Mouse (Mus musculus) granulocyte monocyte progenitor cell, adult 5-6 weeks (primary cell): Measurements from ENCODE around the gene Dapl1. TPM values are rescaled to one million over a fixed set of nuclear protein-coding genes. Genes with fewer than 3 reads are reported as not detected.

Experiments
- ATAC-seq: replicated peaks from 2 replicates; pipeline ENCODE4 v1.8.0; 2016; ENCODE audit warnings: mild to moderate bottlenecking, moderate TSS enrichment, inconsistent platforms; ENCODE audit not compliant: poor library complexity, severe bottlenecking
- total RNA-seq, 2 experiments: library from RNA; stranded (forward) in 1 of 2; stranded (reverse) in 1 of 2; fragments of 200-712, 200-1000 nt in 1 of 2; fragments of >200 nt in 1 of 2; fragmentation: Nextera tagmentation in 1 of 2; gene quantifications; 2 replicates each; pipeline ENCODE4 v1.2.3; 2014 to 2017

Dapl1 gene
- total RNA-seq, 2 experiments from 2014 or later: not detected

DNA sequence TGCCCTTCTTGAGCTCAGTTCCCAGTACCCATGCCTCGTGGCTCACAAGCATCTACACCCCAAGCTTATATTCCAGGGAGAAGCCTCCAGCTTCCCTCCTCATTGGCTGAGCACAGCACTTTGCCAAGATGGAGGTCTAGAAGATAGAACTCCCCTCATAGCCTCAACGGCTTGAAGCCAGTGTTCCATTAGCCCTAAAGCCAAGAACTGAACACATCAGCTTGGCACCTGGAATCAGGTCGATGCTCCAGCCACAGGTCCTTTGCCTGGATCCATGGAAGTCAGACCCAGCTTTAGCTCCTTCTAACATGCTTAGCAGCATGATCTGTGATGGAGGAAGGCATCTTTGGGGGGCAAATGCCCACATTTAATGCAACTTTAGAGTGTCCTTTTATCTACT is 48.5 kb downstream of the Dapl1 start:
- no peak for ATAC-seq

DNA sequence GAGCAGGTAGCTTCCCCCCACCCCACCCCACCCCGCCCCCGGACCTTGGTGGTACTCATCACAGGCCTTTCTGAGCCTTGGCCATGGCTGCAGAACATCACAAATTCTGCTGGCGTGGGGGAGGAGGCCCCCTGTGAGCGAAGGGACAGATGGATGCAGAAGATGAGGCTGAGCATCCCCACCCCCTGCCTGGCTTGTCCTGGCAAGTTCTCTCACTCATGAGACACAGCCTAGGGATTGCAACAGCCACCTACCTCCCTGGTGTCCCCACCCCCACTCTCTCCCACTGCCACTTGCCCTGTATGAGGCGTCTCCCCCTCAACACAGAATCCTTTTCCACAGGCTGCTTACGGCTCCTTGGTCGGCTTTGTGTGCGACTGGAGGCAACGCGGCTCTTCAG is 49.1 kb downstream of the Dapl1 start:
- no peak for ATAC-seq

DNA sequence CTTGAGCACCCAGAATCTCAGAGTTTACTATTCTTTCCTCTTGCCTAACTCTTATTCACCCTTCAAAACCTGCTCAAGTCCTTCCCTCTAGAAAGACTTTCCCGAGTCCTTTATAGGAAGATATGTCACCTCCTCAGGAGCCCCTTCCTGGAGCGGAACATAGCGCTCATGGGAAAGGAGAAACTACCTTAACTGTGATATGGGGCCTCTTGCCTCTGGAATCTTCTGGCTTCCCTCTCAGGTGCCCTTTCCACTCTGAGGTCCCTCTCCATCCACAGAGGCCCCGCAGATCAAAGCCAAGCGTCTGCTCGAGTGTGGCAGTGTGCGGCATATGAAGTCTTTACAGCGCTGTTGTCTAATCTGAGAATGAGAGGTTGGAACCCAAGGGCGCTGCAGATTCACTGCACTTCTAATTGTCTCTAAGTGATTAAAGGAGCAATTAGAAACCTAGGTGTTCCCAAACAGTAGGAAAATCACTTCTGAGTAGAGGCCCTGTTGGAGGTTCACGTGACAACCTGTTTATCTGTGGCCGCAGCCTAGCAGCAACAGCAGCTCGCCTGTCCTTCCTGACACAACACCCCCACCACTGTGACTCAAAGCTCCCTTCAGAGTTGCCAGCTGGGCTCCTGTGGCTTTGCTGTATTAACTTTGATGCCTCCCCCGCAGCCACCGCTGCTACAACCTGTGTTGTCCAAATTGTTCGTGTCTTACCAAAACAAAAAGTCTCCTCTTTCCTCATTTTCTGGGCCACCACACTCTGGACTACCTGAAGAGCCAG is 49.7 kb downstream of the Dapl1 start:
- no peak for ATAC-seq

DNA sequence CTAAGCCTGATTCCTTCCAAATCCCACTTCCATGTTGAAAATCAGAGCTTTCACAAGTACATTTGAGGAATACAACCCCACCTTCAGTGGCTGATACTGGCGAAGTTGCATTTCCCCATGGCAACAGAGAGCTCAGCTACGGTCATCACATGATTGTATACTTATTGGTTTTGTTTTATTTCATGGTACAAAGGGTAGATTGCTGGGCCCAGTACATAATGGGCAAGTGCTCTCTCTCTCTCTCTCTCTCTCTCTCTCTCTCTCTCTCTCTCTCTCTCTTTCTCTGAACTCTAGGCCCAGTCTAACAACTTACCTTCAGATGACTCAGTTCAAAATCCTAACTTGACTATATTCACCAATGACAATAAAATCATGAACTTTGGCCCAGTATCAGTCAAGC is 52.5 kb downstream of the Dapl1 start:
- ATAC-seq: no peak

DNA sequence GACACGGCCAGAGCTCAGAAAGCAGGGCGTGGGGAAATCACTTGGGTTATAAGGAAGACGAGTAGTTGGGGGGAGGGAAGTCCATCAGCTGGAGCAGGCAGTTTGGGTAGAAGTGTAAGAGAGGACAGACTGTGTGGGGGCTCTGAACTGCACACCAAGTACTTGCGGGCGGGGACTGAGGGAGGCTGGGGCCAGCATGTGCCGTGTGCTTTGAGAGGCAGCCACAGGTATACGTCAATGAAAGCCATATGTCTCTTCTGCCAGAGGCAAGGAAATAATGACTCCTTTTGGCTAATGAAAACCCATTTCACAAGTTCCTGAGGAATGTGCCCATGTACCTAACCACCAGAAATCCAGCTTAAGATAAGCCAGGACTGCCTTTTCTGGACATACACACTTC is 53.6 kb downstream of the Dapl1 start:
- no peak for ATAC-seq

DNA sequence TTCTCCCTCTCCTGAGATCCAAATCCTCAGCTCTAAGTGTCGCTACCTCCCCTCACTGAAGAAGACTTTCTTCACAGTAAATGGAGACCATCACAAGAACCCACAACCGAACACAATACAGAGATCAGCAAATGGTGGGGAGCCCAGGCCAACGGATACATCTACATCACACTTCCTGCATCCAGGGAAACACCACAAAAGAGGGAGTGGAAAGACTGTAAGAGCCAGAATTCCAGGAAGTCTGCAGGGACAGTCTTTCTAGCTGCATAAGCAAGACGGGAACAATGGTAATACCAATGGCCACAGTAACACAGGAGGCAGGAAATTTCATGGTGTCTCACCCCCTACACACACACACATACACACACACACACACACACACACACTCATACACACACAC is 55.3 kb downstream of the Dapl1 start:
- no peak for ATAC-seq

DNA sequence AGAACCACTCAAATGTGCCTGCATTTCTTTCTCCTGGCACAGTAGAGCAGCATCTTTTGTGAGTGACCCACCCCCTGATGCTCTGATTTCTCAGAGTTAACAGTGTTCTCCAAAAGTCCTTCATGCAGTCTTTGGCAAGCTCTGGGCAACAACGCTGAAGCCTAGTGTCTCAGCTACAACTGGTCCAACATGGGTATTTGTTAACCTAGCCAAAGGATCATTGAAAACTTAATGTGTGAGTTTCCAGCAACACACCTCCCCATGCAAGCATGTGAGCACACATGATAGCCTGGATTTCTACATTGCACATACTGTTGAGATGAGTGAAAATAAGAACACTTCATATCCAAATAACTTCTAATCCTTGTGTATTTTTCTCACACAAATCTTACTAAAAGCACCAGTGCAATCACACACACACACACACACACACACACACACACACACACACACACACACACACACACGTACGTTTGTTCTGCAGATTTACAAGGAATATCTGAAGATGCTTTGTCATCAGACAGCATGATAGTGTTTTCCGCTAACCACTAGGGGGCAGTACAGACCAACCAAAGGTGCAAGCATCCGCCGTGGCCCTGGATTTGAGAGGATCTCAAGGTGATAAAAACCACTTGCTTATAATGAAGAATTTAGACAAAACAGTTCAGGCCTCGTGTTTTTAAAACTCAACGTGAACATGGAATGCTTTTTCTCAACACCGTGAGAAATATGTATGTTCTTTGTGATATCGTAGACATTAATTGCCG is 56.9 kb downstream of the Dapl1 start:
- peak; percentile 91 for ATAC-seq

DNA sequence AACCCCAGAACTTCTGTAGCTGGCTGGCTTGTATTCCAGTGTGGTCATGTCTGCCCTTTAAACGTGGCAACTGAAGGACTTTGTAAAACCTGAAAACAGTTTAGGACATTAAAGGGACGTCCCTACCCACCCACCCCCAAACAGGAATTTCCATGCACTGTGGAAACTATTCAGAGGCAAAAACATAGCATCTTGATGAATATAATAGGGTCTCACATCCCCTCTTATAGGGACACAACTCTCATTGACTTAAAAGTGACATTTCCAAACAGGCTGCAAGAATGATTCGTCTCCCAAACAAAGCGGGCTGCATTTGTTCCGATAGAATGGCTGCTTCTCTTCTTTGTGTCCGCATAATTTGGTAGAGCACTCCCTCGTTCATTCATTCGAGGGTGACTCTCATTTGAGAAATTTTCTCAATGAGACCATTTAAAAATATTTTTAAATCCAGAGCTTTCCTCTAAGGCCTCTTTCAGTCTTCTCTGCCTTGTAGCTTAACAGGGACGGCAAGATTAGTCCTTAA is 59.2 kb downstream of the Dapl1 start:
- ATAC-seq: no peak

DNA sequence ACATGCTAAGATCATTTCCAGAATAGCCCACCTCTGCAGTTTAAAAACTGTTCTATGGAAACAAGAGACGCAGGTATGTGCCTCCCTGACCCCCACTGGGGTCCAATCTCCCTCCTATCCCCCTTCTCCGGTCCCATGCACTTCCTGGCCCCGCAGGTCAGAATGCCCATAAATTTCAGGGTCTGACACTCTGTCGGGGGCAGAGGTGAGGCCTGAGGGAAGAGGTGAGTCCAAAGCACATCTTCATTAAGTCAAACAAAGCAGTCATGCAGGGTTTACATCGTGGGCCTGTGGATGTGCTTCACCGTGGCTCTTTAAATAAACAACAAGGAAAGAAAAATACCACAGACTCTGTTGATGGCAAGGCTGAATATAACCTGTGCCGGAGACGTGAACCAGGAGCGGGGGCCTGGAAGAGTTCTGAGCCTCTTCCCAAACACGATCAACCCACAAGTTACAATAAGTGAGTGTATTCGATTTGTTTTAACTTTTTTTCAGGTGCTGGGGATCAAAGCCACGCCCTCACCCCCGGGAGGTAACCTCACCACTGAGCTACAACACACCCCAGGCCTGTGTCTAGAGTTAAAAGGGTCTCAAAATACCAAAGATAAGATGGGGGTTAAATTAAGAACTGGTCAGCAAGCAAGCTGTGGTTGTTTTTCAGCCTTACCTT is 59.9 kb downstream of the Dapl1 start:
- ATAC-seq: no peak

DNA sequence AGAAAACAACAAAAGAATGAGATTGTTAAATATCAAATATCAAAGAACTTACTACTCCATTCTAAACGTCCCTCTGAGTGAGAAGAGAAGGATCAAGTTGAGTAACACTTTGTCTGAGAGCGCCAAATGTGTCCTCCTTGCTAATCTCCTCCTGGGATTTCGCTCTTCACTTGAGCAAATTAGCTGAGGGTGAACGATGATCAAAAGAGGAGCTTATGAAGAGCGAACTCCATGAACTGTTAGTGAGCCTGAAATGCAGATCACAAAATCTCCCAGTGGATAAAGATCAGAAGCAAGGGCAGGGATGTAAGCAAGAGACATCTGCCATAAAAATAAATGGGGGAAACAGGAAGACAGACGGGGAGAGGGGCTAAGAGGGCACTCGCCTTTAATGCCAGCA is 60.5 kb downstream of the Dapl1 start:
- no peak for ATAC-seq

DNA sequence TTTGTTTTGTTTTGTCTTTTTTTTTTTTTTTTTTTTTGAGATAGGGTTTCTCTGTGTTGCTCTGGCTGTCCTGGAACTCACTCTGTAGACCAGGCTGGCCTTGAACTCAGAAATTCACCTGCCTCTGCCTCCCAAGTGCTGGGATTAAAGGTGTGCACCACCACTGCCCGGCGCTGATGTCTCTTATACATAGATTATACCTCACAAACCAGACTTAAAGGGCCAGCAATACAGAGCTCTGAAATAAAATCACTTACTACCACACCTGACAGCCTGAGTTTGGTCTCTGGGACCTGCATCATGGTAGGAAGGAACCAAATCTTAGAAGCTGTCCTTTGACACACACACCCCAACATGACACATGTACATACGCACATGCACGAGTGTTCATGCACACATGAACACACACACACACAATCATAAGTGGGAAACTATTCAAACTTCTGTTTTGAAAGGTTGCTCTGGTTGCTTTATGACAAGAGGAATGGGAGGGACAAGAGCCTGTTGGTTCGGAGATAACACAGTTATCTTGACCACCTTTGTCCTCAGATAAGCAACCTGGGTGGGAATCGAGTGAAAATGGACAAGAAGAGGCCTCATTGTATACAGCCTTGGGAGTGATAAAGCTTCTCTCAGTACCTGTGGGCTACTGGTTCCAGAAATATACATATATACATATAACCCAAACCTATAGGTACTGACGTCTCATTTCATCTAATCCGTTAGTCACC is 63.1 kb downstream of the Dapl1 start:
- no peak for ATAC-seq

DNA sequence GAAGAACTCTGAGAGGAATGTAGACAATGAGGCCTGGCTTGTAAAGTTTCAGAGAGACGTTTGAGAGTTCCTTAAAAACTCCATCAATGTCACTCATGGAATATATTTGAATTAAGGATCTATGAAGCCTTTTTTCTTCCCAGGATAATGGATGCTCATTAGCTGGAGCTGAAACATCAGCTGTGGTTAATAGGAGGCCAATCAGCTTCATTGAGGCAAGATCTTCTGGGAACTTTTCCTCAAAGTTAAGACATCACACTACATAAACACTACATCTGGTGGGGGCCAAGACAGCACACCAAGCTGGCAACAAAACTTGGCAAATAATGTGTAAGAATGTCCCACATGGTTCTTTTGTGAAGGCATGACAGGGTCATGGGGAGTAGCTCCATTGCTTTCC is 68.3 kb downstream of the Dapl1 start:
- ATAC-seq: no peak

DNA sequence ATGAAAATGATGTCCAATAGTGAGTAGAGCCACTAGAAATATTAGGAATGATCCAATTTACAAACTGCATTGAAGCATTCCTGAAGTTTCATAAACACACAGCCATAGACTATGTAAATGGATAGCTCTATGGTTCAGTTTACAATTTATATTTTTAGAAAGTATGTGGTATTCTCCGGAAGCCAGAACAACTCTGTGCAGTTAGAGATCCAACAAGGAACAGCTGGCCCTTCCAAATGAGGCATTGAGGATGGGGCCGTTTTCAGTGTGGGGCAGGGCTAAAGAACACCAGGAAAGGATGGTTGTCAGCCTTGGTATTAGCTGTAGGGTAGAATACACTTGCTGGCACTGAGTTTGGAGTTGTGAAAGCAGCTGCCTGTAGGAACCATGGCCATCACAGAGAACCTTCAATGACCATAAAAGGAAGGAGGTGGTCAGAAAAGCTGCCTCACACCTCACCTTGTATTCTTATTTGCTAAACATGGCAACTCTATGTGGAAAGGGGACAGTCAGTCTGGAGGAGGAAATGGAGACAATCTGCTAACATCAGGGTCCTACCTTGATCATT is 70.0 kb downstream of the Dapl1 start:
- no peak for ATAC-seq

Other genes with a start within 250 kb of the Dapl1 start
- 3.2 and 15.6 TPM in 2 replicates for gene Tanc1, start 127.4 kb downstream of the Dapl1 start, total RNA-seq (2014; fragmentation: Nextera tagmentation)
- 2.0 and 3.6 TPM in 2 replicates for gene Tanc1, start 127.4 kb downstream of the Dapl1 start, total RNA-seq (2017)